Mouse (Mus musculus) heart, adult 2 months (tissue): ENCODE measurements around the gene Zp3r. TPM values are rescaled to one million over a fixed set of nuclear protein-coding genes. Genes with fewer than 3 reads are reported as not detected.
"Not testable (repeated sequence)": the region's sequence is repeated elsewhere in the genome, so short reads cannot be mapped to it uniquely, and the experiment has no call there.

Experiments used
- DNase-seq, 2 experiments: peaks; one replicate each; pipeline ENCODE4 v3.0.0; 2021
- H3K27ac ChIP-seq: fragments of 200-600 bp; 2 replicates; pipeline ENCODE4 v1.8.1; 2022
- H3K27me3 ChIP-seq: fragments of 200-500 bp; 2 replicates; pipeline ENCODE4 v1.6.1; 2012; ENCODE audit warnings: mild to moderate bottlenecking, low read length, inconsistent platforms, mixed read lengths; ENCODE audit not compliant: control insufficient read depth, insufficient read depth
- H3K36me3 ChIP-seq: fragments of 200-500 bp; 2 replicates; pipeline ENCODE4 v1.6.1; 2012; ENCODE audit warnings: low read length, inconsistent platforms; ENCODE audit not compliant: control insufficient read depth, insufficient read depth
- H3K4me1 ChIP-seq: fragments of 200-500 bp; 2 replicates; pipeline ENCODE4 v1.6.1; 2011; ENCODE audit warnings: low read length; ENCODE audit not compliant: control insufficient read depth, insufficient read depth
- H3K4me3 ChIP-seq: fragments of 200-600 bp; 2 replicates; pipeline ENCODE4 v1.8.1; 2022
- H3K79me2 ChIP-seq: fragments of 200-500 bp; replicated peaks from 2 replicates; pipeline ENCODE4 v1.6.1; 2012; ENCODE audit warnings: mild to moderate bottlenecking, inconsistent platforms, low read length, moderate library complexity, mixed read lengths; ENCODE audit not compliant: control insufficient read depth, insufficient read depth
- H3K9ac ChIP-seq: fragments of 200-500 bp; 2 replicates; pipeline ENCODE4 v1.6.1; 2012; ENCODE audit warnings: low read depth, mild to moderate bottlenecking, control low read depth, inconsistent platforms, low read length, mixed read lengths
- CTCF ChIP-seq: fragments of 200-600 bp; IDR thresholded peaks from 2 replicates; pipeline ENCODE4 v1.8.1; 2022; ENCODE audit warnings: antibody characterized with exemption, mild to moderate bottlenecking, moderate library complexity
- EP300 ChIP-seq: fragments of 200-500 bp; IDR thresholded peaks from 2 replicates; pipeline ENCODE4 v1.6.1; 2011; ENCODE audit warnings: low read depth, low read length, control low read depth; ENCODE audit not compliant: insufficient read depth
- POLR2A ChIP-seq: fragments of 200-500 bp; IDR thresholded peaks from 2 replicates; pipeline ENCODE4 v1.6.1; 2011; ENCODE audit warnings: mild to moderate bottlenecking, low read depth, low read length, control low read depth; ENCODE audit not compliant: insufficient read depth
- WGBS: fragments of 180-500 bp; shearing (Covaris S2); methylation state at CpG from one replicate; pipeline ENCODE4 v1.1.7; 2018; 5-methylcytosine and 5-hydroxymethylcytosine counted together
- intact Hi-C: fragments of 180-260 bp; cut with DNase I; formaldehyde crosslinking; loops from one replicate; pipeline ENCODE4 v1.15.1; 2025
- long read RNA-seq: library from polyadenylated mRNA; stranded (forward); transcript quantifications from one replicate; pipeline ENCODE4 v2.0.0, GENCODE M21; 2021
- polyA plus RNA-seq: library from polyadenylated mRNA; depleted of rRNA; stranded (reverse); fragments of >200 nt; gene quantifications from 2 replicates; pipeline ENCODE4 v1.2.3, GENCODE M21; 2012; rRNA removed
- total RNA-seq, 2 experiments: library from RNA; stranded (reverse); gene quantifications; 2 replicates each; pipeline ENCODE4 v1.2.3; 2021

Gene Zp3r
- not detected for total RNA-seq
- not detected in 2 replicates for polyA plus RNA-seq
- long read RNA-seq: 0 reads

DNA sequence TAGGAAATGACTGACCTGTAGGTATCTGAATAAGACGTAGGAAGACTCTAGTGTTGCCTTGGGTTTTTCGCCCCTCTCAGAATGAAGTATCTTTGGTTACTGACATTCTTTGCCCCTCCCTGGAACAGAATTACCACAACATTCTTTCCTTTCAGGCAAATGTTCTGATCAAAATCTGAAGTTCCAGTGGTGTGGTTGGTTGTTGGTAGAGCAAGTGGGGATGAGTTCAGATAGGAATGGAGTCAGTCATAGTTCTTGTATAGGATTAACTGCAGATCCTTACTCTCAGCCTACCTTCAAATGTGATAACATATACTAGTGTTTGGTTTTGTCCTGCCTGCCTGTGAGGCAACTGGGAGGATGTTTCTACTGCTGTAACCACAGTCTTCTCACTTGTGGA, at the start of gene Zp3r:
TSS of gene Zp3r (minus strand) at position 101 of the 400 bp plus-strand sequence.
- no peak within 1 kb of the TSS for H3K27ac ChIP-seq
- no peak within 1 kb of the TSS for H3K9ac ChIP-seq
- no peaks in the 10 kb centered on the region for H3K79me2 ChIP-seq
- 90% methylated on average over 2 of the region's 2 CpGs for WGBS
- DNase-seq: no peak
- no peaks in the 10 kb centered on the region for H3K36me3 ChIP-seq
- no peak for TF ChIP-seq POLR2A
- no peaks in the 10 kb centered on the region for H3K4me1 ChIP-seq
- intact Hi-C loops: no loop called here
- H3K27me3 ChIP-seq: no peaks in the 10 kb centered on the region
- no peak within 1 kb of the TSS for H3K4me3 ChIP-seq

DNA sequence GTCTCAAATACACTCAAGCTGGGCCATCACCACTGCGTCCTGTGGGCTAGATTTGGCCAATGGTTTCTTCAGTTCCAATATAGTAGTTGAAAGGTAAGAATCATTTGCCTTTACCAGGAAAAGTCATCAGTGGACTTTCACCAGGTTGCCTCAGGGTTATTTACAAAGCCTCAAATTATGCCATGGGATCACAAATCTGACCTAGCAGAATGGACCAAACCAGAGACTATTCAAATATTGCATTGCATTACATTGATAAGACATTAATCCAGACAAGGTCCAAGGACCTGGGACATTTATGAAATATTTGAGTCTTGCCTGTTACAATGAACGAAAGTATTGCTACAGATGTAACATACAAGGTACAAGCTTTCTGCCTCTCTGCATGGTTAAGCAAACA, 49.1 kb upstream of the Zp3r start:
- H3K79me2 ChIP-seq: no peaks in the 10 kb centered on the region
- intact Hi-C loops: no loop called here

DNA sequence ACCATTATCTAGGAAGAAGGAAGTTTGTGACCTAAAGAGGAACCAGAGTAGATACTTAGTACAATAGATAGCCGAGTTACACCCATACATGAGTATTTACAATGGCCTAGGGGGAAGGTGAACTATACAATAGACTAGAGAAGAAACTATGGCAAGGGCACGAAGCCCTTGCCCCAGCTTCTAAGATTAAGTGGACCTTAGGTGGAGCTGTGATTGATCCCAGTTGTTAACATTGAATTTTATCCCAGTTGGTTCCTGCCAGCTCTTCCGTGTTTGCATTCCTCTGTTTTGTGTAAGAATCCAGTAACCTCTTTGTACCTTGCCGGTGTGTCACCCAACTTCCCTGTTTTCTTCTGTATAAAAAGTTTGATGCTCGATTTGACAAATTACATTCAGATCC, 34.2 kb upstream of the Zp3r start:
- H3K4me3 ChIP-seq, H3K79me2 ChIP-seq, DNase-seq, H3K4me1 ChIP-seq, H3K36me3 ChIP-seq, intact Hi-C loops, H3K27me3 ChIP-seq, H3K27ac ChIP-seq, H3K9ac ChIP-seq: not testable (repeated sequence)
- WGBS: 73% methylated on average over 5 of the region's 5 CpGs

More for the DNA sequence above, 49.1 kb upstream of the Zp3r start:
- no peak overlapping the region for H3K4me3 ChIP-seq
- H3K4me1 ChIP-seq: no peaks in the 10 kb centered on the region
- no peak for DNase-seq
- H3K27me3 ChIP-seq: no peaks in the 10 kb centered on the region
- WGBS: 80% methylated on average over 2 of the region's 2 CpGs
- H3K9ac ChIP-seq: no peak overlapping the region
- TF ChIP-seq EP300: no peak
- TF ChIP-seq POLR2A: no peak
- TF ChIP-seq CTCF: no peak
- H3K27ac ChIP-seq: no peak overlapping the region
- H3K36me3 ChIP-seq: no peaks in the 10 kb centered on the region

DNA sequence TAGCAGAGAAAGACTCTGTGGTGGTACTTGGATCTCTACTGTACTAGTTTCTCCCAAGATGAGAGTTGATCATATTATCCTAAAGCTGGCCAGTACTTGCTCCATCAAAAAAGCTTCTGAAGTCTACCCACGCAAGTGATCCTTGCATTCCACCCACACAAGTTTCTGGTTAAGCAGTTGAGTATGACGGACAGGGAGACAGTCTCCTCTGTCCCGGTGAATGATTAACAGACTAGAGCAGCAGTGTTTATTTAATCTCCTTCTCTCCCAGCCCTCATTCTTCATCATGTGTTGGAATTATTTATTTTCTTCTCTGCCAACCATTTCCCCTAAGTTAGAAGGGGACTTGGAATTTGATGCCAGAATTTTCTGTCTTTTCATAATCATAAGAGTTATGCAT, 32.0 kb upstream of the Zp3r start, which contains the start of gene C4bp:
TSS of gene C4bp (minus strand) at position 179 of the 400 bp plus-strand sequence.
- no peak for DNase-seq
- 76% methylated on average over 3 of the region's 3 CpGs for WGBS
- intact Hi-C loops: no loop called here
- Histone ChIP-seq H3K4me1 (no peaks in the 10 kb centered on the region), H3K9ac (no peak within 1 kb of the TSS), H3K79me2 (no peaks in the 10 kb centered on the region), H3K27ac (no peak within 1 kb of the TSS), H3K36me3 (no peaks in the 10 kb centered on the region), H3K4me3 (no peak within 1 kb of the TSS), H3K27me3 (no peaks in the 10 kb centered on the region)
- no peak for TF ChIP-seq CTCF

DNA sequence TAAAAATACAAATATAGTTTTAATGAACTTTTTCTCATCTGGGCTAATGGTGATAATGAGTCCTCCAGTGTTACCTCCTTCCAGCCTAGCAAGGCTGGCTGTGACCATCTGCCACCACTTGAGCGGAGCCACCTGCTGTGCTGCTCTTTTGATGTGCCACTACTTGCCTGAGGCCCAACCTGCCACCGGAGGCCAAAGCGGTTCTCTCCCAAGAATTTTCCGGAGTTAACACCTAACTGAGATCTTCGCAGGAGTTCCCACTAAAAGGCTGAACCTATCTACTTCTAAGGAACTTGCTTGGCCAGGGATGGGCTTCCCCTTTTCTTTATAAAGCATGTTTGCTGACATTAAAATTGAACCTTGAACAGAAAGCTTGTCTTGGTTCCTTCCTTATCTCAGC, 30.2 kb upstream of the Zp3r start:
- DNase-seq, H3K4me3 ChIP-seq, intact Hi-C loops, H3K4me1 ChIP-seq, H3K36me3 ChIP-seq, H3K9ac ChIP-seq, H3K79me2 ChIP-seq, H3K27me3 ChIP-seq, H3K27ac ChIP-seq: not testable (repeated sequence)
- WGBS: 46% methylated on average over 5 of the region's 5 CpGs

DNA sequence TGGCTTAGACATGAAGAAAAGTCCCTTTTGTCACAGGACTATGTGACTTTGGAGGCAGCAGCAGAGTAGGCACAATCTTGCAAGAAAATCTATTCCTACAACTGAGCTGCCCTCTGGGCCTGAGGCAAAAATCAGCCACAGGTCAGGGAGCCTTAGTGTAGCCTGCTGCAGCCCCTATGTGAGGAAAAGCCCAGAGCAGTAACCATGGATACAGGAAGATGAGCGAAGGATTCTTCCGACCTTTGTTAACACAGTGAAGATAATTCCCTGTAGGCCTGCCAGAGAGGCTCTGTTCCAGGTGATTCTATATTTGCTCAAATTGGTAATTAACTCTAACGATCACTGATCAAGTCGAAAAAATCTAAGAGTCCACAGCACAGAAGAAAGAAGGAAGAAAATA, 14.7 kb upstream of the Zp3r start:
- 42% methylated on average over 4 of the region's 4 CpGs for WGBS
- Histone ChIP-seq H3K27me3 (no peaks in the 10 kb centered on the region), H3K27ac (no peak overlapping the region), H3K36me3 (no peaks in the 10 kb centered on the region), H3K9ac (no peak overlapping the region), H3K79me2 (no peaks in the 10 kb centered on the region), H3K4me3 (no peak overlapping the region), H3K4me1 (no peaks in the 10 kb centered on the region)
- TF ChIP-seq EP300 (no peak), CTCF (no peak), POLR2A (no peak)
- intact Hi-C loops: no loop called here
- no peak for DNase-seq

DNA sequence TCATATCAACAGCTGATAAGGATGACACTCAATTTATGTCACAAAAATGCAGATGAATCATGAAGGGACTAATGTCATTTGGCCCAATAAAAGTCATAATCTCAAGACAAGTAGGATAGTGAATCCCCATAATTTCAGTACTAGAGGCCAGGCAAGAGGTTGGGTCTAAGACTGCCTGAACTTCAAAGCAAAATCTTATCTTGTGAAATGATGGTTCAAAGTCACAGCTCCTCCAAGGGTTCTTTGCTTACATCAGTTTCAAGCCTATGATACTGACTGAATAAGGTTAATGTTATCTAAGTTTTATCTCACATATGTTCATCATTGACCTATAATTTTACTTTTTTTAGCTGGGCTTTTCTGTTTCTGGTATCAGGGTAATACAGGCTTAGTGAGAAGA, 11.5 kb upstream of the Zp3r start:
- no peak overlapping the region for H3K9ac ChIP-seq
- no peaks in the 10 kb centered on the region for H3K4me1 ChIP-seq
- H3K27ac ChIP-seq: no peak overlapping the region
- no peak for TF ChIP-seq CTCF
- no peak for TF ChIP-seq EP300
- no peak for TF ChIP-seq POLR2A
- H3K36me3 ChIP-seq: no peaks in the 10 kb centered on the region
- DNase-seq: no peak
- H3K27me3 ChIP-seq: no peaks in the 10 kb centered on the region
- intact Hi-C loops: no loop called here
- H3K4me3 ChIP-seq: no peak overlapping the region
- no peaks in the 10 kb centered on the region for H3K79me2 ChIP-seq
